In the genomic region with DNA sequence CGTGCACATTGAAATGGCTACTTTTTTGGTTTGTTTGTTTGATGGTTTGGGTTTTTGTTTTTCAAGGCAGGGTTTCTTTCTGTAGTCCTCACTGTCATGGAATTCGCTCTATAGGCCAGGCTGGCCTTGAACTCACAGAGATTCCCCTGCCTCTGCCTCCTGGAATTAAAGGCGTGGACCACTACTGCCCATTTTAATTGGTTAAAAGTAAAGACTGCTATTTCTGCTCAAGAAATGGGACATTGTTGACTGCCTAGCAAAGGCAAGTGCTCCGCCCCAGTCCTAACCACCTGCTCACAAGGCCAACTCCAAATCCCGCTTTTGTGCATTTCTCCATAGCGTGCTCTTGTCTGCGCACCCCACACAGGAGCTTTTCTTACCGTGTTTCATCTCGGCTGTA, we compare ENCODE assay signal across 24 mouse cellular contexts. TPM values are rescaled to one million over a fixed set of nuclear protein-coding genes. Genes with fewer than 3 reads are reported as not detected.
"Had no signal": no experiment of that assay in that cellular context is flagged by ENCODE, and none has a peak within 500 bp of the region (broad histone marks: within the 10 kb centered on the region; RNA-seq: fewer than 3 reads in every experiment).

No protein-coding gene starts in this region.

- H3K36me3 ChIP-seq: lung, embryonic 15.5 days; midbrain, embryonic 13.5 days; midbrain, embryonic 15.5 days; neural tube, embryonic 13.5 days; neural tube, embryonic 15.5 days had no signal

- H3K4me3 ChIP-seq: liver, embryonic 15.5 days; lung, embryonic 15.5 days; megakaryocyte, embryonic 14.5 days; midbrain, embryonic 13.5 days; midbrain, embryonic 15.5 days; neural tube, embryonic 13.5 days; neural tube, embryonic 15.5 days had no signal

- DNase-seq: liver, postnatal 0 days; lung, adult 2 months; lung, postnatal 14 days; lung, postnatal 36 days; retina, postnatal 1 day; right cerebral cortex, adult 18-20 months; right cerebral cortex, postnatal 25 days; right cerebral cortex, postnatal 4 days; spleen, adult 18-20 months; thymus, adult 18-20 months; thymus, postnatal 25 days; thymus, postnatal 4 days had no signal

- H3K27ac ChIP-seq: liver, embryonic 15.5 days; lung, embryonic 15.5 days; macrophage; midbrain, embryonic 13.5 days; midbrain, embryonic 15.5 days; neural tube, embryonic 13.5 days; neural tube, embryonic 15.5 days had no signal

- ATAC-seq: liver, postnatal 0 days; lung, postnatal 0 days; midbrain, embryonic 13.5 days; midbrain, embryonic 15.5 days had no signal

- H3K9me3 ChIP-seq: liver, embryonic 15.5 days; lung, embryonic 15.5 days; megakaryocyte, embryonic 14.5 days; midbrain, embryonic 13.5 days; midbrain, embryonic 15.5 days; neural tube, embryonic 13.5 days; neural tube, embryonic 15.5 days had no signal

- H3K4me1 ChIP-seq: lung, embryonic 15.5 days; megakaryocyte, embryonic 14.5 days; midbrain, embryonic 13.5 days; midbrain, embryonic 15.5 days; neural tube, embryonic 13.5 days; neural tube, embryonic 15.5 days had no signal

- H3K27me3 ChIP-seq: liver, embryonic 15.5 days; lung, embryonic 15.5 days; midbrain, embryonic 13.5 days; midbrain, embryonic 15.5 days; neural tube, embryonic 13.5 days; neural tube, embryonic 15.5 days had no signal

- H3K9ac ChIP-seq: liver, embryonic 15.5 days; liver, postnatal 0 days; lung, embryonic 15.5 days; midbrain, embryonic 13.5 days; midbrain, embryonic 15.5 days; neural tube, embryonic 13.5 days; neural tube, embryonic 15.5 days had no signal

- H3K4me2 ChIP-seq: liver, embryonic 15.5 days; lung, embryonic 15.5 days; midbrain, embryonic 11.5 days; midbrain, embryonic 13.5 days; midbrain, embryonic 15.5 days; neural tube, embryonic 13.5 days; neural tube, embryonic 15.5 days had no signal

RNA-seq across cellular contexts. Expression of a gene that starts 15.2 kb away (rescaled TPM):
- polyA plus RNA-seq: macrophage had no signal

RNA-seq across cellular contexts. Expression of a gene that starts 32.7 kb away (rescaled TPM):
- polyA plus RNA-seq: liver, embryonic 15.5 days; liver, postnatal 0 days; macrophage; midbrain, embryonic 11.5 days; midbrain, embryonic 13.5 days; midbrain, embryonic 15.5 days; midbrain, postnatal 0 days; neural tube, embryonic 11.5 days; neural tube, embryonic 13.5 days; neural tube, embryonic 15.5 days had no signal

RNA-seq across cellular contexts. Expression of a gene that starts 59.1 kb away (rescaled TPM):
- polyA plus RNA-seq: lung, embryonic 15.5 days; macrophage; midbrain, embryonic 11.5 days; midbrain, embryonic 13.5 days; midbrain, embryonic 15.5 days; midbrain, postnatal 0 days; neural tube, embryonic 11.5 days; neural tube, embryonic 13.5 days; neural tube, embryonic 15.5 days had no signal
